Comparison of ENCODE assay signal across 23 mouse cellular contexts in genomic region chr3:35940047-35940446, GRCm38 (mm10). TPM values are rescaled to one million over a fixed set of nuclear protein-coding genes. Genes with fewer than 3 reads are reported as not detected.
DNase-seq lines count a peak whose midpoint lies in the region; ATAC-seq and TF ChIP-seq lines count a peak whose summit lies in the region.
"Had no signal": no experiment of that assay in that cellular context is flagged by ENCODE, and none has a peak within 500 bp of the region (broad histone marks: within the 10 kb centered on the region; RNA-seq: fewer than 3 reads in every experiment).

No protein-coding gene starts in this region.

- H3K4me2 ChIP-seq in stomach, postnatal 0 days (replicated peaks; ENCODE audit: low read depth): no peak overlapping the region
- H3K4me2 ChIP-seq: embryonic facial prominence, embryonic 15.5 days; heart, embryonic 13.5 days; limb, embryonic 13.5 days; midbrain, embryonic 12.5 days; neural tube, embryonic 12.5 days had no signal

- no peak overlapping the region for H3K4me3 ChIP-seq in lung, adult 2 months (replicated peaks; ENCODE audit: extremely low read depth, low read depth, low read length)
- no peak overlapping the region for H3K4me3 ChIP-seq in stomach, postnatal 0 days (ENCODE audit: low read depth, low read length)
- H3K4me3 ChIP-seq: embryonic facial prominence, embryonic 15.5 days; heart, embryonic 13.5 days; limb, embryonic 13.5 days; midbrain, embryonic 12.5 days; neural tube, embryonic 12.5 days had no signal

- no peaks in the 10 kb centered on the region for H3K27me3 ChIP-seq in stomach, postnatal 0 days (ENCODE audit: control insufficient read depth, insufficient read depth, low read length)
- H3K27me3 ChIP-seq: embryonic facial prominence, embryonic 15.5 days; heart, embryonic 13.5 days; limb, embryonic 13.5 days; midbrain, embryonic 12.5 days; neural tube, embryonic 12.5 days had no signal

- no peaks in the 10 kb centered on the region; the same call in 1 of the 2 replicates for H3K4me1 ChIP-seq in lung, adult 2 months (ENCODE audit: control insufficient read depth, insufficient read depth, low read length)
- no peaks in the 10 kb centered on the region for H3K4me1 ChIP-seq in stomach, postnatal 0 days (replicated peaks; ENCODE audit: control insufficient read depth, insufficient read depth)
- H3K4me1 ChIP-seq: limb, embryonic 13.5 days; midbrain, embryonic 12.5 days; neural tube, embryonic 12.5 days had no signal

- TF ChIP-seq POLR2A in lung, adult 2 months (IDR thresholded peaks at IDR 0.05; ENCODE audit: borderline replicate concordance, extremely low read depth, low read depth, low read length): no peak

- no peak overlapping the region for H3K27ac ChIP-seq in stomach, postnatal 0 days (replicated peaks)
- H3K27ac ChIP-seq: embryonic facial prominence, embryonic 15.5 days; heart, embryonic 13.5 days; limb, embryonic 13.5 days; midbrain, embryonic 12.5 days; neural tube, embryonic 12.5 days had no signal

- TF ChIP-seq CTCF in lung, adult 2 months (IDR thresholded peaks at IDR 0.05; ENCODE audit: insufficient read depth, low read length): no peak
- no peak for TF ChIP-seq CTCF in stomach, postnatal 0 days (IDR thresholded peaks at IDR 0.05; ENCODE audit: low read depth)

- no peak for TF ChIP-seq EP300 in stomach, postnatal 0 days (optimal IDR thresholded peaks at IDR 0.05)

- no peaks in the 10 kb centered on the region for H3K36me3 ChIP-seq in stomach, postnatal 0 days (ENCODE audit: control insufficient read depth, insufficient read depth, low read length)
- H3K36me3 ChIP-seq: midbrain, embryonic 12.5 days; neural tube, embryonic 12.5 days had no signal

- H3K9me3 ChIP-seq in stomach, postnatal 0 days (ENCODE audit: control insufficient read depth, low read length): no peaks in the 10 kb centered on the region
- H3K9me3 ChIP-seq: embryonic facial prominence, embryonic 15.5 days; heart, embryonic 13.5 days; limb, embryonic 13.5 days; midbrain, embryonic 12.5 days; neural tube, embryonic 12.5 days had no signal

- DNase-seq in heart, adult 11 months: peak; percentile 50
- DNase-seq in heart, adult 9 months (ENCODE audit: low spot score in 2 of 2): no peak
- DNase-seq in lung, postnatal 25 days (ENCODE audit: low spot score): peak; percentile 39
- no peak for DNase-seq in lung, adult 2 months
- DNase-seq in stomach, postnatal 0 days (ENCODE audit: low spot score): peak; percentile 9
- no peak for DNase-seq in right cerebral cortex, adult 2 months (ENCODE audit: low spot score in 2 of 2)
- no peak for DNase-seq in spleen, postnatal 36 days (ENCODE audit: low spot score in 2 of 2)
- DNase-seq: adrenal gland, postnatal 14 days; cerebellum, postnatal 10 days; forebrain, postnatal 0 days; heart, postnatal 4 days; liver, postnatal 0 days; right cerebral cortex, adult 18-20 months; thymus, adult 2 months had no signal

- H3K9ac ChIP-seq in stomach, postnatal 0 days (ENCODE audit: low read length): no peak overlapping the region
- H3K9ac ChIP-seq: embryonic facial prominence, embryonic 15.5 days; forebrain, postnatal 0 days; heart, embryonic 13.5 days; limb, embryonic 13.5 days; liver, postnatal 0 days; midbrain, embryonic 12.5 days; neural tube, embryonic 12.5 days had no signal

- WGBS in lung, adult 2 months: 33% methylated on average over 2 of the region's 2 CpGs
- WGBS in stomach, postnatal 0 days: 31% methylated on average over 2 of the region's 2 CpGs

- ATAC-seq in hematopoietic stem cell, adult 5-6 weeks (replicated peaks in 1 of 2; ENCODE audit: insufficient read depth in 1 of 2, low FRiP score in 2 of 2, low TSS enrichment in 1 of 2, low read depth in 1 of 2, poor library complexity in 2 of 2, severe bottlenecking in 2 of 2): peak; percentile 65 to 71
- peak; percentile 47; the same call in 1 of the 2 replicates for ATAC-seq in stomach, postnatal 0 days (ENCODE audit: low FRiP score, low TSS enrichment)
- ATAC-seq: activated CD4-positive, CD25-positive, alpha-beta regulatory T cell, adult 4 months; forebrain, postnatal 0 days; hindbrain, embryonic 16.5 days; intestine, postnatal 0 days; liver, postnatal 0 days had no signal

RNA-seq across cellular contexts. Expression of gene Dcun1d1, which starts 2.8 kb away (rescaled TPM):
- 2.3 and 12.3 TPM in 2 replicates for polyA plus RNA-seq in lung, adult 2 months (2012; rRNA removed)
- total RNA-seq in hematopoietic stem cell, adult 5-6 weeks (2017): 476 and 482 TPM in 2 replicates
- polyA plus RNA-seq in stomach, postnatal 0 days (2015; fragmentation: Nextera tagmentation; extraction: Ambion mirVana): 84.7 and 86.4 TPM in 2 replicates

Comparison
In these comparisons a context has a peak if more than half of its experiments do, and no peak if none do; other contexts are left out.
1. DNase-seq: peak in heart, adult 11 months (single experiment), lung, postnatal 25 days (single experiment) and stomach, postnatal 0 days (single experiment); none in heart, adult 9 months (0 of 2), lung, adult 2 months (single experiment), right cerebral cortex, adult 2 months (0 of 2) and spleen, postnatal 36 days (0 of 2).